Comparison of ENCODE assay signal across 8 mouse cellular contexts in genomic region chr3:95672861-95673706, GRCm38 (mm10). TPM values are rescaled to one million over a fixed set of nuclear protein-coding genes. Genes with fewer than 3 reads are reported as not detected.
DNase-seq lines count a peak whose midpoint lies in the region; ATAC-seq and TF ChIP-seq lines count a peak whose summit lies in the region.

No protein-coding gene starts in this region.

- H3K27ac ChIP-seq in kidney, adult 2 months (ENCODE audit: insufficient read depth, low read depth, low read length), result peak overlapping the region; percentile 83
- H3K27ac ChIP-seq in bone marrow macrophage, adult 2 months (ENCODE audit: insufficient read depth, low read depth, low read length), result peak overlapping the region; percentile 99
- H3K27ac ChIP-seq in intestine, embryonic 15.5 days, result peak overlapping the region; percentile 97
- H3K27ac ChIP-seq in olfactory bulb, adult 2 months (ENCODE audit: insufficient read depth, low read depth, low read length), result peak overlapping the region; percentile 54; the same call in 1 of the 2 replicates

- H3K4me3 ChIP-seq in kidney, adult 2 months (ENCODE audit: insufficient read depth, low read depth, low read length), result no peak overlapping the region
- H3K4me3 ChIP-seq in bone marrow macrophage, adult 2 months (ENCODE audit: insufficient read depth, low read length), result peak overlapping the region; percentile 17
- no peak overlapping the region for H3K4me3 ChIP-seq in intestine, embryonic 15.5 days (replicated peaks)
- no peak overlapping the region for H3K4me3 ChIP-seq in olfactory bulb, adult 2 months (ENCODE audit: insufficient read depth, low read depth, low read length)

- DNase-seq in kidney, adult 2 months, result no peak
- DNase-seq in kidney, postnatal 36 days, result no peak
- no peak for DNase-seq in layer of hippocampus, adult 9-10 months (ENCODE audit: low spot score)
- DNase-seq in adrenal gland, postnatal 4 days (ENCODE audit: low spot score in 2 of 2), result no peak
- no peak for DNase-seq in cerebellum, adult 8-10 months

- no peaks in the 10 kb centered on the region for H3K9me3 ChIP-seq in intestine, embryonic 15.5 days

- no peaks in the 10 kb centered on the region for H3K27me3 ChIP-seq in kidney, adult 2 months (replicated peaks; ENCODE audit: control insufficient read depth, insufficient read depth, low read length)
- H3K27me3 ChIP-seq in intestine, embryonic 15.5 days (replicated peaks), result no peaks in the 10 kb centered on the region

- H3K36me3 ChIP-seq in kidney, adult 2 months (ENCODE audit: control insufficient read depth, insufficient read depth, low read length), result no peaks in the 10 kb centered on the region
- H3K36me3 ChIP-seq in intestine, embryonic 15.5 days, result no peaks in the 10 kb centered on the region

- H3K9ac ChIP-seq in intestine, embryonic 15.5 days, result peak overlapping the region; percentile 26

- H3K4me1 ChIP-seq in kidney, adult 2 months (ENCODE audit: control insufficient read depth, insufficient read depth, low read length), result peaks cover 47% of the 10 kb centered on the region
- peaks cover 67% of the 10 kb centered on the region for H3K4me1 ChIP-seq in bone marrow macrophage, adult 2 months (ENCODE audit: control insufficient read depth, insufficient read depth, low read length)
- peaks cover 57% of the 10 kb centered on the region for H3K4me1 ChIP-seq in intestine, embryonic 15.5 days (replicated peaks)
- H3K4me1 ChIP-seq in olfactory bulb, adult 2 months (ENCODE audit: control insufficient read depth, insufficient read depth, low read length), result peaks cover 50% of the 10 kb centered on the region

- TF ChIP-seq CTCF in kidney, adult 2 months (conservative IDR thresholded peaks at IDR 0.05; ENCODE audit: insufficient read depth, insufficient read length, low read depth, low read length), result no peak
- TF ChIP-seq CTCF in bone marrow macrophage, adult 2 months (IDR thresholded peaks at IDR 0.05; ENCODE audit: low read depth, low read length), result no peak
- no peak for TF ChIP-seq CTCF in olfactory bulb, adult 2 months (IDR thresholded peaks at IDR 0.05; ENCODE audit: insufficient read depth, low read depth, low read length)

- no peak for ATAC-seq in intestine, embryonic 15.5 days

- H3K4me2 ChIP-seq in intestine, embryonic 15.5 days (replicated peaks), result peak overlapping the region; percentile 37

- no peak for TF ChIP-seq POLR2A in kidney, adult 2 months (IDR thresholded peaks at IDR 0.05; ENCODE audit: low read depth, low read length)
- no peak for TF ChIP-seq POLR2A in bone marrow macrophage, adult 2 months (IDR thresholded peaks at IDR 0.05; ENCODE audit: borderline replicate concordance, low read depth, low read length)
- TF ChIP-seq POLR2A in olfactory bulb, adult 2 months (IDR thresholded peaks at IDR 0.05; ENCODE audit: insufficient read depth, low read depth, low read length), result no peak

- 47% methylated on average over 10 of the region's 10 CpGs for WGBS in kidney, adult 2 months
- 35% methylated on average over 10 of the region's 10 CpGs for WGBS in intestine, embryonic 15.5 days
- 54% methylated on average over 10 of the region's 10 CpGs for WGBS in olfactory bulb, adult 2 months

RNA-seq across cellular contexts. Expression of gene Mcl1, which starts 14.5 kb away (rescaled TPM):
- polyA plus RNA-seq in kidney, adult 2 months (2012; rRNA removed), result 31.9 and 43.0 TPM in 2 replicates
- polyA plus RNA-seq in bone marrow macrophage, adult 2 months (2012; ENCODE audit: insufficient read depth, insufficient read length, missing spikeins), result 565 and 578 TPM in 2 replicates
- polyA plus RNA-seq in intestine, embryonic 15.5 days (2015; fragmentation: Nextera tagmentation; extraction: Ambion mirVana), result 50.5 and 52.3 TPM in 2 replicates
- polyA plus RNA-seq in olfactory bulb, adult 2 months (2012; ENCODE audit: insufficient read depth, insufficient read length, low replicate concordance, missing spikeins), result 157 and 245 TPM in 2 replicates
- 100 to 1,000 TPM; 151 to 152 TPM for total RNA-seq in adrenal gland, postnatal 4 days (2021)

RNA-seq across cellular contexts. Expression of gene Adamtsl4, which starts 14.6 kb away (rescaled TPM):
- 5.2 and 6.0 TPM in 2 replicates for polyA plus RNA-seq in kidney, adult 2 months (2012; rRNA removed)
- polyA plus RNA-seq in bone marrow macrophage, adult 2 months (2012; ENCODE audit: insufficient read depth, insufficient read length, missing spikeins), result 2.4 and 2.6 TPM in 2 replicates
- polyA plus RNA-seq in intestine, embryonic 15.5 days (2015; fragmentation: Nextera tagmentation; extraction: Ambion mirVana), result 2.3 and 3.0 TPM in 2 replicates
- polyA plus RNA-seq in olfactory bulb, adult 2 months (2012; ENCODE audit: insufficient read depth, insufficient read length, low replicate concordance, missing spikeins), result not detected in 2 replicates
- 1 to 10 TPM; 7.5 to 8.1 TPM for total RNA-seq in adrenal gland, postnatal 4 days (2021)

RNA-seq across cellular contexts. Expression of gene Ensa, which starts 48.3 kb away (rescaled TPM):
- polyA plus RNA-seq in kidney, adult 2 months (2012; rRNA removed), result 9.9 and 13.2 TPM in 2 replicates
- 99.2 and 115 TPM in 2 replicates for polyA plus RNA-seq in bone marrow macrophage, adult 2 months (2012; ENCODE audit: insufficient read depth, insufficient read length, missing spikeins)
- polyA plus RNA-seq in intestine, embryonic 15.5 days (2015; fragmentation: Nextera tagmentation; extraction: Ambion mirVana), result 65.1 and 69.0 TPM in 2 replicates
- not detected in 2 replicates for polyA plus RNA-seq in olfactory bulb, adult 2 months (2012; ENCODE audit: insufficient read depth, insufficient read length, low replicate concordance, missing spikeins)
- 10 to 100 TPM; 79.6 to 82.2 TPM for total RNA-seq in adrenal gland, postnatal 4 days (2021)
